Mouse (Mus musculus) thymus, postnatal 36 days (tissue): ENCODE data around the gene Fam83g.
"Not testable (repeated sequence)": the region's sequence is repeated elsewhere in the genome, so short reads cannot be mapped to it uniquely, and the experiment has no call there.

Source experiments
- DNase-seq, 2 experiments: peaks; one replicate each; pipeline ENCODE4 v3.0.0; 2022; ENCODE audit warnings: mixed read lengths in 2 of 2

Fam83g gene

GRCm38 (mm10) chr11:61683907-61684731 is at the start of gene Fam83g:
Fam83g (plus strand) TSS chr11:61684091.
- DNase-seq = peak; percentile 72 to 79

GRCm38 (mm10) chr11:61636309-61636708 is 47.6 kb upstream of the Fam83g start:
- not testable (repeated sequence) for DNase-seq

- no peak for DNase-seq
Measured at GRCm38 (mm10) chr11:61637413-61637812, 46.5 kb upstream of the Fam83g start.

- DNase-seq = no peak
Measured at GRCm38 (mm10) chr11:61637856-61638255, 46.0 kb upstream of the Fam83g start.

- peak; percentile 39 to 47 for DNase-seq
Measured at GRCm38 (mm10) chr11:61638764-61639536, 44.9 kb upstream of the Fam83g start.

- DNase-seq = no peak
Measured at GRCm38 (mm10) chr11:61639601-61640177, 44.2 kb upstream of the Fam83g start.

- not testable (repeated sequence) for DNase-seq
Measured at GRCm38 (mm10) chr11:61640585-61640984, 43.3 kb upstream of the Fam83g start.

- DNase-seq = no peak
Measured at GRCm38 (mm10) chr11:61642106-61642505, 41.8 kb upstream of the Fam83g start.

- no peak for DNase-seq
Measured at GRCm38 (mm10) chr11:61643184-61643961, 40.5 kb upstream of the Fam83g start.

- DNase-seq = no peak
Measured at GRCm38 (mm10) chr11:61644576-61645326, 39.1 kb upstream of the Fam83g start.

- DNase-seq = no peak
Measured at GRCm38 (mm10) chr11:61645357-61645857, 38.5 kb upstream of the Fam83g start.

- DNase-seq = no peak
Measured at GRCm38 (mm10) chr11:61646499-61647039, 37.3 kb upstream of the Fam83g start.

- no peak for DNase-seq
Measured at GRCm38 (mm10) chr11:61647110-61647910, 36.6 kb upstream of the Fam83g start.

- no peak for DNase-seq
Measured at GRCm38 (mm10) chr11:61647956-61648748, 35.7 kb upstream of the Fam83g start.

- DNase-seq = peak; percentile 51 to 59
Measured at GRCm38 (mm10) chr11:61648749-61649115, 35.2 kb upstream of the Fam83g start.

- DNase-seq = no peak
Measured at GRCm38 (mm10) chr11:61649163-61649580, 34.7 kb upstream of the Fam83g start.

- DNase-seq = no peak
Measured at GRCm38 (mm10) chr11:61649626-61650025, 34.3 kb upstream of the Fam83g start.

GRCm38 (mm10) chr11:61650470-61651265 is 33.2 kb upstream of the Fam83g start:
- DNase-seq = no peak

GRCm38 (mm10) chr11:61652216-61652615 is 31.7 kb upstream of the Fam83g start:
- DNase-seq = no peak
